Mouse (Mus musculus): ENCODE data around the gene Calm5. TPM values are rescaled to one million over a fixed set of nuclear protein-coding genes. Genes with fewer than 3 reads are reported as not detected.

Gene Calm5
- polyA plus RNA-seq, 2 experiments = 0.47 TPM; not detected in 1

DNA sequence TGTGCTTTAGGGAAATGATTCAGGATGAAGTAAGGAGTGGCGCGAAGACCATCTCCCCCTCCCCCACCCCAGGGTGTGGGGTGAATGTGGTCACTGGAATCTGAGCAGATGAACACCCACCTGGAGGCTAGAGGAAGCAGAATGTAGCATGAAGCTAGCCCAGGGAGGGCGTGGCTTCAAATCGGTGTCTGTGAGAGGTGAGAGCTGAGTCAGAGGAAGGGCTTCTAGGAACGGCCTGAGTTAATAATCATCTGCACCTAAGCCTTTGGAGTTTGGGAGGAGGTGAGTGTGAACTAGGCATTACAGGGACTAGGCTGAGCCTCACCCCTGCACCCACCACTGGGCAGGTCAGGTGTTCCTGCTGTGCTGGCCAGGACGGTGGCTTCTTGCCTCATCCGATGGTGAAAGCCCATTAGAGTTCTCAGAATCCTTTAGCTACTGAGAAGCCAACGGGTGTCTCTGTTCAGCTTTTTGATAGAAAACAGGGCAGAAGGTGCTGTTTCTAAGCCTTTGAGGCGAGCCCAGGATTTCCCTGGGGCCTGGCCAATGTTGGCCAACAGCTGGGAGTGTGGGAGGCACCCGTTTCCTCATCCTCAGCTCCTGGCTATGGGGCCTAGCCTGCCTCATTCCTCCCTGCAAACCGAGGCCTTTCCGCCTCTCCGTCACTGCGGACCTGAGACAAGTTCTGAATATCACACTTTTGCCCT lies 11.8 kb downstream of the Calm5 start:
- 76% methylated on average over 14 of the region's 14 CpGs for WGBS
- Histone ChIP-seq H3K27ac (replicated peaks; ENCODE audit: low read depth, low read length) (no peak overlapping the region), H3K4me3 (replicated peaks; ENCODE audit: low read length) (no peak overlapping the region), H3K4me1 (ENCODE audit: control insufficient read depth, insufficient read depth, low read length) (no peaks in the 10 kb centered on the region), H3K9me3 (ENCODE audit: control insufficient read depth, low read length) (no peaks in the 10 kb centered on the region), H3K27me3 (ENCODE audit: control insufficient read depth, insufficient read depth, low read length) (no peaks in the 10 kb centered on the region), H3K36me3 (ENCODE audit: control insufficient read depth, insufficient read depth, low read length) (no peaks in the 10 kb centered on the region), H3K4me2 (replicated peaks; ENCODE audit: low read depth, low read length, severe bottlenecking) (no peak overlapping the region), H3K9ac (ENCODE audit: low read depth, low read length, severe bottlenecking) (no peak overlapping the region)
- no peak for TF ChIP-seq POLR2A (IDR thresholded peaks at IDR 0.05; ENCODE audit: borderline replicate concordance, extremely low read depth, insufficient read depth, insufficient read length)
- no peak for ATAC-seq (ENCODE audit: low FRiP score, low read depth)
- no peak for DNase-seq (ENCODE audit: low spot score)

- ATAC-seq (ENCODE audit: low FRiP score, low read depth) (no peak), DNase-seq (ENCODE audit: low spot score) (no peak)
- Histone ChIP-seq H3K9me3 (ENCODE audit: control insufficient read depth, low read length) (no peaks in the 10 kb centered on the region), H3K27me3 (ENCODE audit: control insufficient read depth, insufficient read depth, low read length) (no peaks in the 10 kb centered on the region), H3K4me1 (ENCODE audit: control insufficient read depth, insufficient read depth, low read length) (no peaks in the 10 kb centered on the region), H3K36me3 (ENCODE audit: control insufficient read depth, insufficient read depth, low read length) (no peaks in the 10 kb centered on the region), H3K27ac (replicated peaks; ENCODE audit: low read depth, low read length) (no peak overlapping the region), H3K4me2 (replicated peaks; ENCODE audit: low read depth, low read length, severe bottlenecking) (no peak overlapping the region), H3K4me3 (replicated peaks; ENCODE audit: low read length) (no peak overlapping the region), H3K9ac (ENCODE audit: low read depth, low read length, severe bottlenecking) (no peak overlapping the region)
- 91% methylated on average over 8 of the region's 8 CpGs for WGBS
- no peak for TF ChIP-seq POLR2A (IDR thresholded peaks at IDR 0.05; ENCODE audit: borderline replicate concordance, extremely low read depth, insufficient read depth, insufficient read length)
Observed at GRCm38 (mm10) chr13:3866355-3867052, 12.5 kb downstream of the Calm5 start.

GRCm38 (mm10) chr13:3867158-3867557 lies 13.2 kb downstream of the Calm5 start:
- ATAC-seq (ENCODE audit: low FRiP score, low read depth) = no peak
- WGBS = 74% methylated on average over 6 of the region's 6 CpGs
- no peak for TF ChIP-seq POLR2A (IDR thresholded peaks at IDR 0.05; ENCODE audit: borderline replicate concordance, extremely low read depth, insufficient read depth, insufficient read length)
- Histone ChIP-seq H3K27ac (replicated peaks; ENCODE audit: low read depth, low read length) (no peak overlapping the region), H3K4me3 (replicated peaks; ENCODE audit: low read length) (no peak overlapping the region), H3K27me3 (ENCODE audit: control insufficient read depth, insufficient read depth, low read length) (no peaks in the 10 kb centered on the region), H3K4me2 (replicated peaks; ENCODE audit: low read depth, low read length, severe bottlenecking) (no peak overlapping the region), H3K4me1 (ENCODE audit: control insufficient read depth, insufficient read depth, low read length) (no peaks in the 10 kb centered on the region), H3K36me3 (ENCODE audit: control insufficient read depth, insufficient read depth, low read length) (no peaks in the 10 kb centered on the region), H3K9me3 (ENCODE audit: control insufficient read depth, low read length) (no peaks in the 10 kb centered on the region), H3K9ac (ENCODE audit: low read depth, low read length, severe bottlenecking) (no peak overlapping the region)
- DNase-seq (ENCODE audit: low spot score) = no peak

DNA sequence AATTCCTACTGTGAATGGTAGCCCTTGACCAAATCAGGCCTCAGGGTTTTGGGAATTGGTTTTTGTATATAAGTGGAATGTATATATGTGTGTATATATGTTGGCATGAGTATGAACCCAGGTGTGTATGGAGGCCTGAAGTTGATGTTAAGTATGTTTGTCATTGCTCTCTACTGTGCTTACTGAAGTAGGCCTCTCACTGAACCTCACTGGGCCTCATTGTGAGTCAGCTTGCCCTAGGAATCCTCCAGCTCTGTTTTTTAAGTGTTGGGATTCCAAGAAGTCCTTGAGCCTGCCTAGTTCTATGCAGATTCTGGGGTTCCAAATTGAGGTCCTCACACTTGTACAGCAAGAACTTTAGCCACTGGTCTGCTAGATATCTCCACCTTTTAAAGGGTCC lies 15.9 kb downstream of the Calm5 start:
- Histone ChIP-seq H3K9me3 (ENCODE audit: control insufficient read depth, low read length) (no peaks in the 10 kb centered on the region), H3K27me3 (ENCODE audit: control insufficient read depth, insufficient read depth, low read length) (no peaks in the 10 kb centered on the region), H3K4me2 (replicated peaks; ENCODE audit: low read depth, low read length, severe bottlenecking) (no peak overlapping the region), H3K27ac (replicated peaks; ENCODE audit: low read depth, low read length) (no peak overlapping the region), H3K4me1 (ENCODE audit: control insufficient read depth, insufficient read depth, low read length) (no peaks in the 10 kb centered on the region), H3K9ac (ENCODE audit: low read depth, low read length, severe bottlenecking) (no peak overlapping the region), H3K4me3 (replicated peaks; ENCODE audit: low read length) (no peak overlapping the region), H3K36me3 (ENCODE audit: control insufficient read depth, insufficient read depth, low read length) (no peaks in the 10 kb centered on the region)
- ATAC-seq (ENCODE audit: low FRiP score, low read depth) (no peak), DNase-seq (ENCODE audit: low spot score) (no peak)
- TF ChIP-seq POLR2A (IDR thresholded peaks at IDR 0.05; ENCODE audit: borderline replicate concordance, extremely low read depth, insufficient read depth, insufficient read length) = no peak

- Histone ChIP-seq H3K27me3 (ENCODE audit: control insufficient read depth, insufficient read depth, low read length) (no peaks in the 10 kb centered on the region), H3K36me3 (ENCODE audit: control insufficient read depth, insufficient read depth, low read length) (no peaks in the 10 kb centered on the region), H3K4me3 (replicated peaks; ENCODE audit: low read length) (no peak overlapping the region), H3K9ac (ENCODE audit: low read depth, low read length, severe bottlenecking) (no peak overlapping the region), H3K4me1 (ENCODE audit: control insufficient read depth, insufficient read depth, low read length) (no peaks in the 10 kb centered on the region), H3K9me3 (ENCODE audit: control insufficient read depth, low read length) (no peaks in the 10 kb centered on the region), H3K4me2 (replicated peaks; ENCODE audit: low read depth, low read length, severe bottlenecking) (no peak overlapping the region), H3K27ac (replicated peaks; ENCODE audit: low read depth, low read length) (no peak overlapping the region)
- no peak for ATAC-seq (ENCODE audit: low FRiP score, low read depth)
- DNase-seq (ENCODE audit: low spot score) = no peak
- TF ChIP-seq POLR2A (IDR thresholded peaks at IDR 0.05; ENCODE audit: borderline replicate concordance, extremely low read depth, insufficient read depth, insufficient read length) = no peak
- WGBS = 95% methylated on average over 4 of the region's 4 CpGs
Observed at GRCm38 (mm10) chr13:3872832-3873231, 18.9 kb downstream of the Calm5 start.
